Mouse (Mus musculus) forebrain, embryonic 13.5 days (tissue): ENCODE measurements around the gene Bnip1. TPM values are rescaled to one million over a fixed set of nuclear protein-coding genes. Genes with fewer than 3 reads are reported as not detected.

Experiments
- ATAC-seq: fragments of 200-750 bp; cut with Nextera tagmentation; 2 replicates; pipeline ENCODE4 v1.8.0; 2017
- H3K27ac ChIP-seq: fragments of 300-500 bp; sonication (generic); 2 replicates; pipeline ENCODE4 v1.5.1; 2015; ENCODE audit warnings: inconsistent platforms, mild to moderate bottlenecking, moderate library complexity
- H3K27me3 ChIP-seq: fragments of 300-500 bp; sonication (generic); 2 replicates; pipeline ENCODE4 v1.6.1; 2015; ENCODE audit warnings: mild to moderate bottlenecking, inconsistent platforms
- H3K36me3 ChIP-seq: fragments of 300-500 bp; sonication (generic); 2 replicates; pipeline ENCODE4 v1.6.1; 2015; ENCODE audit warnings: mild to moderate bottlenecking, inconsistent platforms; ENCODE audit not compliant: poor library complexity, severe bottlenecking
- H3K4me1 ChIP-seq: fragments of 300-500 bp; sonication (generic); 2 replicates; pipeline ENCODE4 v1.6.1; 2015; ENCODE audit warnings: inconsistent platforms
- H3K4me2 ChIP-seq: fragments of 300-500 bp; sonication (generic); 2 replicates; pipeline ENCODE4 v1.6.1; 2015; ENCODE audit warnings: inconsistent platforms, mild to moderate bottlenecking, moderate library complexity
- H3K4me3 ChIP-seq: fragments of 300-500 bp; sonication (generic); 2 replicates; pipeline ENCODE4 v1.5.1; 2015; ENCODE audit warnings: mild to moderate bottlenecking, inconsistent platforms
- H3K9ac ChIP-seq: fragments of 300-500 bp; sonication (generic); 2 replicates; pipeline ENCODE4 v1.6.1; 2015; ENCODE audit warnings: mild to moderate bottlenecking, inconsistent platforms
- H3K9me3 ChIP-seq: fragments of 300-500 bp; sonication (generic); replicated peaks from 2 replicates; pipeline ENCODE4 v1.6.1; 2016; ENCODE audit warnings: inconsistent platforms
- WGBS: fragments of 180-500 bp; shearing (Covaris S2); methylation state at CpG from one replicate; pipeline ENCODE4 v1.1.7; 2015; 5-methylcytosine and 5-hydroxymethylcytosine counted together
- polyA plus RNA-seq: library from polyadenylated mRNA; unstranded; fragments of >200 nt; fragmentation: Nextera tagmentation; extraction: Ambion mirVana; gene quantifications from 2 replicates; pipeline ENCODE4 v1.2.1, GENCODE M21; 2015

Bnip1 gene
- polyA plus RNA-seq, 1 experiment from 2014 or later, result 50.6 TPM

GRCm38 (mm10) chr17:26797379-26798128, 16.7 kb downstream of the Bnip1 start:
- Histone ChIP-seq H3K27me3 (no peaks in the 10 kb centered on the region), H3K27ac (no peak overlapping the region), H3K4me3 (no peak overlapping the region), H3K9ac (no peak overlapping the region), H3K4me1 (no peaks in the 10 kb centered on the region), H3K36me3 (peaks cover 10% of the 10 kb centered on the region), H3K9me3 (no peaks in the 10 kb centered on the region), H3K4me2 (no peak overlapping the region)
- no peak for ATAC-seq
- 80% methylated on average over 6 of the region's 6 CpGs for WGBS

- H3K27me3 ChIP-seq, result peaks cover 3% of the 10 kb centered on the region; the same call in 1 of the 2 replicates
- H3K9me3 ChIP-seq, result no peaks in the 10 kb centered on the region
- 78% methylated on average over 3 of the region's 3 CpGs for WGBS
- ATAC-seq, result no peak
- H3K9ac ChIP-seq, result no peak overlapping the region
- H3K27ac ChIP-seq, result no peak overlapping the region
- H3K4me2 ChIP-seq, result no peak overlapping the region
- H3K36me3 ChIP-seq, result no peaks in the 10 kb centered on the region
- no peaks in the 10 kb centered on the region for H3K4me1 ChIP-seq
- no peak overlapping the region for H3K4me3 ChIP-seq
These were observed 22.0 kb downstream of the Bnip1 start for GRCm38 (mm10) chr17:26802886-26803285.

GRCm38 (mm10) chr17:26812607-26813006, 31.7 kb downstream of the Bnip1 start:
- no peak overlapping the region for H3K9ac ChIP-seq
- no peak overlapping the region for H3K27ac ChIP-seq
- no peak for ATAC-seq
- no peaks in the 10 kb centered on the region for H3K27me3 ChIP-seq
- H3K4me2 ChIP-seq, result no peak overlapping the region
- H3K4me3 ChIP-seq, result no peak overlapping the region
- no peaks in the 10 kb centered on the region for H3K4me1 ChIP-seq
- no peaks in the 10 kb centered on the region for H3K36me3 ChIP-seq
- 80% methylated on average over 2 of the region's 2 CpGs for WGBS
- no peaks in the 10 kb centered on the region for H3K9me3 ChIP-seq

GRCm38 (mm10) chr17:26813497-26813896, 32.6 kb downstream of the Bnip1 start:
- Histone ChIP-seq H3K4me1 (no peaks in the 10 kb centered on the region), H3K9me3 (no peaks in the 10 kb centered on the region), H3K4me3 (no peak overlapping the region), H3K27ac (no peak overlapping the region), H3K27me3 (no peaks in the 10 kb centered on the region), H3K36me3 (no peaks in the 10 kb centered on the region), H3K9ac (no peak overlapping the region), H3K4me2 (no peak overlapping the region)
- 84% methylated on average over 9 of the region's 9 CpGs for WGBS
- no peak for ATAC-seq

- no peak overlapping the region for H3K27ac ChIP-seq
- H3K4me3 ChIP-seq, result no peak overlapping the region
- no peak for ATAC-seq
- WGBS, result 81% methylated on average over 6 of the region's 6 CpGs
- peaks cover 10% of the 10 kb centered on the region for H3K27me3 ChIP-seq
- no peaks in the 10 kb centered on the region for H3K9me3 ChIP-seq
- H3K4me1 ChIP-seq, result no peaks in the 10 kb centered on the region
- no peaks in the 10 kb centered on the region for H3K36me3 ChIP-seq
- no peak overlapping the region for H3K4me2 ChIP-seq
- no peak overlapping the region for H3K9ac ChIP-seq
These were observed 35.9 kb downstream of the Bnip1 start for GRCm38 (mm10) chr17:26816810-26817209.

- Histone ChIP-seq H3K27me3 (peaks cover 10% of the 10 kb centered on the region), H3K9me3 (no peaks in the 10 kb centered on the region), H3K4me2 (no peak overlapping the region), H3K9ac (no peak overlapping the region), H3K36me3 (no peaks in the 10 kb centered on the region), H3K27ac (no peak overlapping the region), H3K4me1 (no peaks in the 10 kb centered on the region), H3K4me3 (no peak overlapping the region)
- ATAC-seq, result no peak
These were observed 36.9 kb downstream of the Bnip1 start for GRCm38 (mm10) chr17:26817776-26818175.

GRCm38 (mm10) chr17:26826131-26826530, 45.3 kb downstream of the Bnip1 start:
- no peak overlapping the region for H3K9ac ChIP-seq
- no peaks in the 10 kb centered on the region for H3K4me1 ChIP-seq
- no peak overlapping the region for H3K4me2 ChIP-seq
- no peaks in the 10 kb centered on the region for H3K36me3 ChIP-seq
- no peak overlapping the region for H3K4me3 ChIP-seq
- ATAC-seq, result no peak
- 78% methylated on average over 16 of the region's 17 CpGs for WGBS
- no peaks in the 10 kb centered on the region; the same call in 1 of the 2 replicates for H3K9me3 ChIP-seq
- no peak overlapping the region for H3K27ac ChIP-seq
- H3K27me3 ChIP-seq, result peaks cover 18% of the 10 kb centered on the region

- Histone ChIP-seq H3K4me1 (0 out of 2 replicates have a peak, but pooled peaks cover under 1% of the 10 kb centered on the region), H3K27me3 (peaks cover 83% of the 10 kb centered on the region)
- WGBS, result 78% methylated on average over 2 of the region's 2 CpGs
These were observed 52.9 kb downstream of the Bnip1 start for GRCm38 (mm10) chr17:26833806-26834205.

GRCm38 (mm10) chr17:26834302-26834965, 53.6 kb downstream of the Bnip1 start:
- WGBS, result 71% methylated on average over 5 of the region's 5 CpGs
- ATAC-seq, result no peak
- H3K9ac ChIP-seq, result no peak overlapping the region

More at GRCm38 (mm10) chr17:26833806-26834205, 52.9 kb downstream of the Bnip1 start:
- H3K4me3 ChIP-seq, result no peak overlapping the region
- H3K36me3 ChIP-seq, result no peaks in the 10 kb centered on the region
- no peak overlapping the region for H3K9ac ChIP-seq
- no peak overlapping the region for H3K27ac ChIP-seq
- no peaks in the 10 kb centered on the region; the same call in 1 of the 2 replicates for H3K9me3 ChIP-seq
- no peak overlapping the region for H3K4me2 ChIP-seq
- no peak for ATAC-seq

GRCm38 (mm10) chr17:26834966-26835755, 54.3 kb downstream of the Bnip1 start:
- no peak overlapping the region for H3K4me3 ChIP-seq
- ATAC-seq, result no peak

More at GRCm38 (mm10) chr17:26834302-26834965, 53.6 kb downstream of the Bnip1 start:
- Histone ChIP-seq H3K4me1 (peaks cover 6% of the 10 kb centered on the region; the same call in 1 of the 2 replicates), H3K4me2 (no peak overlapping the region), H3K4me3 (no peak overlapping the region), H3K9me3 (no peaks in the 10 kb centered on the region; the same call in 1 of the 2 replicates), H3K36me3 (no peaks in the 10 kb centered on the region), H3K27ac (no peak overlapping the region), H3K27me3 (peaks cover 83% of the 10 kb centered on the region)

GRCm38 (mm10) chr17:26835956-26836355, 55.1 kb downstream of the Bnip1 start:
- no peaks in the 10 kb centered on the region for H3K36me3 ChIP-seq
- H3K9ac ChIP-seq, result no peak overlapping the region
- no peak overlapping the region for H3K4me3 ChIP-seq
- 4% methylated on average over 8 of the region's 8 CpGs for WGBS
- H3K27me3 ChIP-seq, result peaks cover 91% of the 10 kb centered on the region
- H3K27ac ChIP-seq, result no peak overlapping the region
- no peak overlapping the region for H3K4me2 ChIP-seq
- H3K9me3 ChIP-seq, result no peaks in the 10 kb centered on the region; the same call in 1 of the 2 replicates
- ATAC-seq, result no peak
- peaks cover 8% of the 10 kb centered on the region; the same call in 1 of the 2 replicates for H3K4me1 ChIP-seq

More at GRCm38 (mm10) chr17:26834966-26835755, 54.3 kb downstream of the Bnip1 start:
- Histone ChIP-seq H3K27ac (no peak overlapping the region), H3K36me3 (no peaks in the 10 kb centered on the region), H3K9ac (no peak overlapping the region), H3K27me3 (peaks cover 86% of the 10 kb centered on the region), H3K4me1 (peaks cover 8% of the 10 kb centered on the region; the same call in 1 of the 2 replicates), H3K4me2 (no peak overlapping the region), H3K9me3 (no peaks in the 10 kb centered on the region; the same call in 1 of the 2 replicates)
- 13% methylated on average over 3 of the region's 9 CpGs for WGBS

- Histone ChIP-seq H3K9ac (no peak overlapping the region), H3K36me3 (no peaks in the 10 kb centered on the region), H3K9me3 (no peaks in the 10 kb centered on the region), H3K4me2 (no peak overlapping the region), H3K27me3 (peaks cover 95% of the 10 kb centered on the region), H3K4me1 (peaks cover 8% of the 10 kb centered on the region; the same call in 1 of the 2 replicates), H3K27ac (no peak overlapping the region), H3K4me3 (no peak overlapping the region)
- WGBS, result 6% methylated on average over 5 of the region's 5 CpGs
- no peak for ATAC-seq
These were observed 55.5 kb downstream of the Bnip1 start for GRCm38 (mm10) chr17:26836377-26836776.
